Mouse (Mus musculus): Measurements from ENCODE around the gene Ctdsp1.

DNA sequence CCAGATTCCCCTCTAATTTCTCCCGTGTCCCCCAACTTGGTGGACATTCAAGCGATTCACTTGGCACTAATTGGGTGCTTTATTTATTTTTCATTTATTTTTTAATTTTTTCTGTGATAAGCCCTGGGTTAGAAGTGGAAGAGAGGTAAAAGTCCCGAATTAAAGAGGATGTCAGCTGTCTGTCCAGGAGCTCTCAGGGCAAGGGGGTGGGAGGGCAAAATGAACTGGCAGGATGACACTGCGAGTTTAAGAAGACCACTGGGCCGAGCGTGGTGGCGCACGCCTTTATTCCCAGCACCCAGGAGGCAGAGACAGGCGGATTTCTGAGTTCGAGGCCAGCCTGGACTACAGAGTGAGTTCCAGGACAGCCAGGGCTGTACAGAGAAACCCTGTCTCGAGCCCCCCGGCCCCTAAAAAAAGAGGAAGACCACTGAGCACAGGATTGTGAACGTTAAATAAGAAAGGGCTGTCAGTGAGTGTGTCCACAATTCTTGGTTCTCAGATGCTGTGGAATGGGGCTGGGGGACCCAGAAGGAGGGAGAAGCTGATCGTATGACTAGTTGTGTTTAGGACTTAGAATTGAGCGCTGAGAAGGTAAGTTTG lies 3.8 kb upstream of the Ctdsp1 start:
- TF ChIP-seq POLR2A (IDR thresholded peaks at IDR 0.05; ENCODE audit: borderline replicate concordance, low read depth, low read length) (no peak), CTCF (IDR thresholded peaks at IDR 0.05; ENCODE audit: low read depth, low read length) (no peak)

Data from bone marrow macrophage, adult 2 months (primary cell).